Mouse (Mus musculus): ENCODE measurements at regions not wholly inside any gene's neighbourhood (a gene's known extent, or its start where the extent isn't known, plus 50 kb on each side); places are given as distances from the start of the nearest gene placed in this dataset.

GRCm38 (mm10) chr3:156170076-156170475 is 391.5 kb upstream of the Negr1 start:
- DNase-seq (no peak), ATAC-seq (ENCODE audit: low FRiP score, low TSS enrichment) (no peak)
- no peak overlapping the region for H3K27ac ChIP-seq (replicated peaks; ENCODE audit: low read depth, low read length)
- H3K36me3 ChIP-seq (ENCODE audit: control insufficient read depth, insufficient read depth, low read length), result no peaks in the 10 kb centered on the region
- no peak overlapping the region for H3K4me3 ChIP-seq (replicated peaks; ENCODE audit: low read depth, low read length)
- no peaks in the 10 kb centered on the region for H3K9me3 ChIP-seq (ENCODE audit: control insufficient read depth, low read length)
- H3K4me2 ChIP-seq (ENCODE audit: low read length), result no peak overlapping the region
- no peaks in the 10 kb centered on the region for H3K4me1 ChIP-seq (ENCODE audit: control insufficient read depth, insufficient read depth, low read length)
- H3K9ac ChIP-seq (replicated peaks; ENCODE audit: low read length), result no peak overlapping the region
- H3K27me3 ChIP-seq (ENCODE audit: control insufficient read depth, insufficient read depth, low read length), result no peaks in the 10 kb centered on the region

GRCm38 (mm10) chr3:156198688-156199087 is 362.9 kb upstream of the Negr1 start:
- no peaks in the 10 kb centered on the region for H3K9me3 ChIP-seq (ENCODE audit: control insufficient read depth, low read length)
- no peak overlapping the region for H3K27ac ChIP-seq (replicated peaks; ENCODE audit: low read depth, low read length)
- H3K36me3 ChIP-seq (ENCODE audit: control insufficient read depth, insufficient read depth, low read length), result no peaks in the 10 kb centered on the region
- H3K4me3 ChIP-seq (replicated peaks; ENCODE audit: low read depth, low read length), result no peak overlapping the region
- no peak overlapping the region for H3K4me2 ChIP-seq (ENCODE audit: low read length)
- no peaks in the 10 kb centered on the region for H3K27me3 ChIP-seq (ENCODE audit: control insufficient read depth, insufficient read depth, low read length)
- no peaks in the 10 kb centered on the region for H3K4me1 ChIP-seq (ENCODE audit: control insufficient read depth, insufficient read depth, low read length)
- no peak for ATAC-seq (ENCODE audit: low FRiP score, low TSS enrichment)
- no peak overlapping the region for H3K9ac ChIP-seq (replicated peaks; ENCODE audit: low read length)
- no peak for DNase-seq

GRCm38 (mm10) chr3:156199749-156200467 is 361.7 kb upstream of the Negr1 start:
- no peak for ATAC-seq (ENCODE audit: low FRiP score, low TSS enrichment)
- no peaks in the 10 kb centered on the region for H3K27me3 ChIP-seq (ENCODE audit: control insufficient read depth, insufficient read depth, low read length)
- no peak overlapping the region for H3K9ac ChIP-seq (replicated peaks; ENCODE audit: low read length)
- H3K4me1 ChIP-seq (ENCODE audit: control insufficient read depth, insufficient read depth, low read length), result no peaks in the 10 kb centered on the region
- H3K36me3 ChIP-seq (ENCODE audit: control insufficient read depth, insufficient read depth, low read length), result no peaks in the 10 kb centered on the region
- H3K27ac ChIP-seq (replicated peaks; ENCODE audit: low read depth, low read length), result no peak overlapping the region
- H3K4me3 ChIP-seq (replicated peaks; ENCODE audit: low read depth, low read length), result no peak overlapping the region
- H3K9me3 ChIP-seq (ENCODE audit: control insufficient read depth, low read length), result no peaks in the 10 kb centered on the region
- H3K4me2 ChIP-seq (ENCODE audit: low read length), result no peak overlapping the region
- DNase-seq, result no peak

- H3K4me3 ChIP-seq (replicated peaks; ENCODE audit: low read depth, low read length), result no peak overlapping the region
- no peaks in the 10 kb centered on the region for H3K4me1 ChIP-seq (ENCODE audit: control insufficient read depth, insufficient read depth, low read length)
- ATAC-seq (ENCODE audit: low FRiP score, low TSS enrichment) (no peak), DNase-seq (no peak)
- H3K27ac ChIP-seq (replicated peaks; ENCODE audit: low read depth, low read length), result no peak overlapping the region
- H3K9ac ChIP-seq (replicated peaks; ENCODE audit: low read length), result no peak overlapping the region
- no peak overlapping the region for H3K4me2 ChIP-seq (ENCODE audit: low read length)
- H3K36me3 ChIP-seq (ENCODE audit: control insufficient read depth, insufficient read depth, low read length), result no peaks in the 10 kb centered on the region
- WGBS, result 91% methylated on average over 3 of the region's 3 CpGs
- no peaks in the 10 kb centered on the region for H3K27me3 ChIP-seq (ENCODE audit: control insufficient read depth, insufficient read depth, low read length)
- no peaks in the 10 kb centered on the region for H3K9me3 ChIP-seq (ENCODE audit: control insufficient read depth, low read length)
These were observed 356.3 kb upstream of the Negr1 start for GRCm38 (mm10) chr3:156205246-156205645.

- Histone ChIP-seq H3K4me1 (ENCODE audit: control insufficient read depth, insufficient read depth, low read length) (no peaks in the 10 kb centered on the region), H3K27me3 (ENCODE audit: control insufficient read depth, insufficient read depth, low read length) (no peaks in the 10 kb centered on the region), H3K9ac (replicated peaks; ENCODE audit: low read length) (no peak overlapping the region), H3K4me3 (replicated peaks; ENCODE audit: low read depth, low read length) (no peak overlapping the region), H3K27ac (replicated peaks; ENCODE audit: low read depth, low read length) (no peak overlapping the region), H3K4me2 (ENCODE audit: low read length) (no peak overlapping the region), H3K36me3 (ENCODE audit: control insufficient read depth, insufficient read depth, low read length) (no peaks in the 10 kb centered on the region), H3K9me3 (ENCODE audit: control insufficient read depth, low read length) (no peaks in the 10 kb centered on the region)
- 37% methylated on average over 1 of the region's 1 CpGs for WGBS
- ATAC-seq (ENCODE audit: low FRiP score, low TSS enrichment) (no peak), DNase-seq (no peak)
These were observed 353.2 kb upstream of the Negr1 start for GRCm38 (mm10) chr3:156208420-156208819.

GRCm38 (mm10) chr3:156210827-156211226 is 350.8 kb upstream of the Negr1 start:
- no peaks in the 10 kb centered on the region for H3K27me3 ChIP-seq (ENCODE audit: control insufficient read depth, insufficient read depth, low read length)
- DNase-seq, result peak; percentile 50
- no peak; the same call in 1 of the 2 replicates for ATAC-seq (ENCODE audit: low FRiP score, low TSS enrichment)
- no peak overlapping the region for H3K4me3 ChIP-seq (replicated peaks; ENCODE audit: low read depth, low read length)
- 69% methylated on average over 4 of the region's 4 CpGs for WGBS
- no peak overlapping the region for H3K9ac ChIP-seq (replicated peaks; ENCODE audit: low read length)
- H3K27ac ChIP-seq (replicated peaks; ENCODE audit: low read depth, low read length), result no peak overlapping the region
- no peaks in the 10 kb centered on the region for H3K4me1 ChIP-seq (ENCODE audit: control insufficient read depth, insufficient read depth, low read length)
- no peak overlapping the region for H3K4me2 ChIP-seq (ENCODE audit: low read length)
- no peaks in the 10 kb centered on the region for H3K36me3 ChIP-seq (ENCODE audit: control insufficient read depth, insufficient read depth, low read length)
- no peaks in the 10 kb centered on the region for H3K9me3 ChIP-seq (ENCODE audit: control insufficient read depth, low read length)

- Histone ChIP-seq H3K27me3 (ENCODE audit: control insufficient read depth, insufficient read depth, low read length) (no peaks in the 10 kb centered on the region), H3K27ac (replicated peaks; ENCODE audit: low read depth, low read length) (no peak overlapping the region), H3K9ac (replicated peaks; ENCODE audit: low read length) (no peak overlapping the region), H3K36me3 (ENCODE audit: control insufficient read depth, insufficient read depth, low read length) (no peaks in the 10 kb centered on the region), H3K4me3 (replicated peaks; ENCODE audit: low read depth, low read length) (no peak overlapping the region), H3K4me2 (ENCODE audit: low read length) (no peak overlapping the region), H3K9me3 (ENCODE audit: control insufficient read depth, low read length) (no peaks in the 10 kb centered on the region), H3K4me1 (ENCODE audit: control insufficient read depth, insufficient read depth, low read length) (no peaks in the 10 kb centered on the region)
- ATAC-seq (ENCODE audit: low FRiP score, low TSS enrichment) (no peak), DNase-seq (no peak)
- 69% methylated on average over 1 of the region's 1 CpGs for WGBS
These were observed 346.8 kb upstream of the Negr1 start for GRCm38 (mm10) chr3:156214823-156215222.

GRCm38 (mm10) chr3:156232111-156232510 is 329.5 kb upstream of the Negr1 start:
- no peak overlapping the region for H3K4me3 ChIP-seq (replicated peaks; ENCODE audit: low read depth, low read length)
- ATAC-seq (ENCODE audit: low FRiP score, low TSS enrichment), result no peak
- no peak overlapping the region for H3K27ac ChIP-seq (replicated peaks; ENCODE audit: low read depth, low read length)
- H3K9ac ChIP-seq (replicated peaks; ENCODE audit: low read length), result no peak overlapping the region
- no peak overlapping the region for H3K4me2 ChIP-seq (ENCODE audit: low read length)
- WGBS, result 92% methylated on average over 2 of the region's 2 CpGs
- no peaks in the 10 kb centered on the region for H3K4me1 ChIP-seq (ENCODE audit: control insufficient read depth, insufficient read depth, low read length)
- no peaks in the 10 kb centered on the region for H3K9me3 ChIP-seq (ENCODE audit: control insufficient read depth, low read length)
- DNase-seq, result no peak
- H3K27me3 ChIP-seq (ENCODE audit: control insufficient read depth, insufficient read depth, low read length), result no peaks in the 10 kb centered on the region
- no peaks in the 10 kb centered on the region for H3K36me3 ChIP-seq (ENCODE audit: control insufficient read depth, insufficient read depth, low read length)

- no peak overlapping the region for H3K9ac ChIP-seq (replicated peaks; ENCODE audit: low read length)
These were observed 325.6 kb upstream of the Negr1 start for GRCm38 (mm10) chr3:156235955-156236354.

More at GRCm38 (mm10) chr3:156235955-156236354, 325.6 kb upstream of the Negr1 start:
- 93% methylated on average over 4 of the region's 4 CpGs for WGBS
- no peaks in the 10 kb centered on the region for H3K4me1 ChIP-seq (ENCODE audit: control insufficient read depth, insufficient read depth, low read length)
- H3K4me2 ChIP-seq (ENCODE audit: low read length), result no peak overlapping the region
- H3K36me3 ChIP-seq (ENCODE audit: control insufficient read depth, insufficient read depth, low read length), result no peaks in the 10 kb centered on the region
- DNase-seq (no peak), ATAC-seq (ENCODE audit: low FRiP score, low TSS enrichment) (no peak)
- H3K27ac ChIP-seq (replicated peaks; ENCODE audit: low read depth, low read length), result no peak overlapping the region
- no peaks in the 10 kb centered on the region for H3K9me3 ChIP-seq (ENCODE audit: control insufficient read depth, low read length)
- H3K4me3 ChIP-seq (replicated peaks; ENCODE audit: low read depth, low read length), result no peak overlapping the region
- H3K27me3 ChIP-seq (ENCODE audit: control insufficient read depth, insufficient read depth, low read length), result no peaks in the 10 kb centered on the region
